ENCODE assay signal across 8 mouse cellular contexts in the genomic region with DNA sequence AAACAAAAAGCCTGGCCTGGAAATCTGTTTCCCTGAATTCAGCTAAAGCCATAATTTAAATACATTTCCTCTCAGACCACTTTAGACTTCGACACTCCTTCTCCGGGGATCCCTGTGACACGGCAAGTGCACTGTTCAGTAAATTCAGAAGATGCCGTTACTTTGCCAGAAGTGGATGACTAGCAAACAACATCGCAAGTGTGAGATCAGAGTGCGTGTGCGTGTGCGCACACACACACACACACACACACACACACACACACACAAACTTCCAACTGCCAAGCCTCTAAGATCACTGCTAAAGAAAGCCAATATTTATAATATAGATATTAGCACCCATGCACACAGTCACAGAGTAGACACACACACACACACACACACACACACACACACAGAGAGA. TPM values are rescaled to one million over a fixed set of nuclear protein-coding genes. Genes with fewer than 3 reads are reported as not detected.
DNase-seq lines count a peak whose midpoint lies in the region; ATAC-seq and TF ChIP-seq lines count a peak whose summit lies in the region.

No protein-coding gene starts in this region.

- DNase-seq in hindbrain, embryonic 14.5 days (ENCODE audit: low spot score): no peak
- DNase-seq in hindbrain, embryonic 10.5 days (ENCODE audit: low spot score): no peak
- DNase-seq in CD4-positive, CD25-positive, alpha-beta regulatory T cell, adult 2 months (ENCODE audit: low read depth, low spot score): peak; percentile 20
- DNase-seq in embryo, embryonic 10 days (ENCODE audit: low spot score): no peak
- no peak for DNase-seq in left cerebral cortex, adult 11 months (ENCODE audit: low spot score)
- no peak for DNase-seq in frontal cortex, postnatal 10 days (ENCODE audit: low spot score in 2 of 2)

- ATAC-seq in hindbrain, embryonic 14.5 days (ENCODE audit: low FRiP score): no peak
- no peak for ATAC-seq in limb, embryonic 15.5 days (ENCODE audit: insufficient number of reproducible peaks, low FRiP score, low TSS enrichment, low read depth)

- no peak overlapping the region for H3K9ac ChIP-seq in hindbrain, embryonic 14.5 days
- no peak overlapping the region for H3K9ac ChIP-seq in limb, embryonic 15.5 days

- no peak overlapping the region for H3K27ac ChIP-seq in hindbrain, embryonic 14.5 days
- H3K27ac ChIP-seq in hindbrain, embryonic 10.5 days: no peak overlapping the region
- no peak overlapping the region for H3K27ac ChIP-seq in cortical plate, adult 2 months (ENCODE audit: insufficient read depth, low read length)
- H3K27ac ChIP-seq in limb, embryonic 15.5 days: no peak overlapping the region

- WGBS in hindbrain, embryonic 14.5 days: 75% methylated on average over 8 of the region's 8 CpGs
- 94% methylated on average over 8 of the region's 8 CpGs for WGBS in hindbrain, embryonic 10.5 days
- 55% methylated on average over 8 of the region's 8 CpGs for WGBS in limb, embryonic 15.5 days

- H3K4me1 ChIP-seq in hindbrain, embryonic 14.5 days (replicated peaks; ENCODE audit: control insufficient read depth, insufficient read depth, low read length): 0 out of 2 replicates have a peak, but pooled peaks cover 3% of the 10 kb centered on the region
- H3K4me1 ChIP-seq in hindbrain, embryonic 10.5 days (replicated peaks): peaks cover 12% of the 10 kb centered on the region; the same call in 1 of the 2 replicates
- H3K4me1 ChIP-seq in cortical plate, adult 2 months (ENCODE audit: control insufficient read depth, insufficient read depth, low read length): peaks cover 3% of the 10 kb centered on the region; the same call in 1 of the 2 replicates
- H3K4me1 ChIP-seq in limb, embryonic 15.5 days: peaks cover 20% of the 10 kb centered on the region

- H3K36me3 ChIP-seq in hindbrain, embryonic 14.5 days (replicated peaks; ENCODE audit: control insufficient read depth, insufficient read depth): no peaks in the 10 kb centered on the region
- H3K36me3 ChIP-seq in hindbrain, embryonic 10.5 days: no peaks in the 10 kb centered on the region
- no peaks in the 10 kb centered on the region for H3K36me3 ChIP-seq in limb, embryonic 15.5 days

- H3K4me3 ChIP-seq in hindbrain, embryonic 14.5 days (replicated peaks; ENCODE audit: low read length): peak overlapping the region; percentile 15; the same call in 1 of the 2 replicates
- H3K4me3 ChIP-seq in hindbrain, embryonic 10.5 days: no peak overlapping the region
- H3K4me3 ChIP-seq in cortical plate, adult 2 months (ENCODE audit: insufficient read depth, low read length): peak overlapping the region; percentile 45
- H3K4me3 ChIP-seq in limb, embryonic 15.5 days: peak overlapping the region; percentile 23; the same call in 1 of the 2 replicates

- H3K27me3 ChIP-seq in hindbrain, embryonic 14.5 days (ENCODE audit: control insufficient read depth, insufficient read depth, low read length): no peaks in the 10 kb centered on the region
- peaks cover 30% of the 10 kb centered on the region for H3K27me3 ChIP-seq in hindbrain, embryonic 10.5 days (ENCODE audit: insufficient read depth, poor library complexity, severe bottlenecking)
- no peaks in the 10 kb centered on the region for H3K27me3 ChIP-seq in limb, embryonic 15.5 days

- no peak for TF ChIP-seq CTCF in cortical plate, adult 2 months (IDR thresholded peaks at IDR 0.05; ENCODE audit: extremely low read depth, insufficient read depth, low read length)

- no peaks in the 10 kb centered on the region for H3K9me3 ChIP-seq in hindbrain, embryonic 14.5 days (ENCODE audit: control insufficient read depth, low read length)
- no peaks in the 10 kb centered on the region for H3K9me3 ChIP-seq in hindbrain, embryonic 10.5 days
- H3K9me3 ChIP-seq in limb, embryonic 15.5 days: no peaks in the 10 kb centered on the region

- TF ChIP-seq POLR2A in cortical plate, adult 2 months (IDR thresholded peaks at IDR 0.05; ENCODE audit: extremely low read depth, insufficient read depth, low read length): no peak

- H3K4me2 ChIP-seq in hindbrain, embryonic 14.5 days (replicated peaks): peak overlapping the region; percentile 43
- H3K4me2 ChIP-seq in limb, embryonic 15.5 days: peak overlapping the region; percentile 48

RNA-seq across cellular contexts. Expression of a gene that starts 3.7 kb away (rescaled TPM):
- polyA plus RNA-seq in hindbrain, embryonic 14.5 days (2014; fragmentation: Nextera tagmentation; extraction: Ambion mirVana): 0.24 and 0.50 TPM in 2 replicates
- 0.71 and 1.1 TPM in 2 replicates for polyA plus RNA-seq in hindbrain, embryonic 10.5 days (2016; fragmentation: Nextera tagmentation; extraction: Ambion mirVana)
- polyA plus RNA-seq in cortical plate, adult 2 months (2012; rRNA removed): 0.42 and 0.54 TPM in 2 replicates
- 1.2 and 1.7 TPM in 2 replicates for polyA plus RNA-seq in limb, embryonic 15.5 days (2015; fragmentation: Nextera tagmentation; extraction: Ambion mirVana)

RNA-seq across cellular contexts. Expression of a gene that starts 30.6 kb away (rescaled TPM):
- not detected in 2 replicates for polyA plus RNA-seq in hindbrain, embryonic 14.5 days (2014; fragmentation: Nextera tagmentation; extraction: Ambion mirVana)
- polyA plus RNA-seq in hindbrain, embryonic 10.5 days (2016; fragmentation: Nextera tagmentation; extraction: Ambion mirVana): not detected in 2 replicates
- 0.10 TPM in 1 of 2 replicates, not detected in the other for polyA plus RNA-seq in cortical plate, adult 2 months (2012; rRNA removed)
- not detected in 2 replicates for polyA plus RNA-seq in limb, embryonic 15.5 days (2015; fragmentation: Nextera tagmentation; extraction: Ambion mirVana)
